Mouse (Mus musculus) midbrain, embryonic 10.5 days (tissue): ENCODE data around the gene Trappc3l. TPM values are rescaled to one million over a fixed set of nuclear protein-coding genes. Genes with fewer than 3 reads are reported as not detected.

ENCODE experiments used
- DNase-seq: peaks from one replicate; pipeline ENCODE4 v3.0.0-alpha.2; 2017; ENCODE audit warnings: low spot score
- H3K27ac ChIP-seq: fragments of 300-500 bp; sonication (generic); replicated peaks from 2 replicates; pipeline ENCODE4 v1.5.1; 2016; ENCODE audit warnings: mild to moderate bottlenecking
- H3K27me3 ChIP-seq: fragments of 300-500 bp; sonication (generic); 2 replicates; pipeline ENCODE4 v1.6.1; 2016; ENCODE audit warnings: low read depth, mild to moderate bottlenecking; ENCODE audit not compliant: poor library complexity, severe bottlenecking
- H3K36me3 ChIP-seq: fragments of 300-500 bp; sonication (generic); 2 replicates; pipeline ENCODE4 v1.6.1; 2016; ENCODE audit warnings: mild to moderate bottlenecking, moderate library complexity
- H3K4me1 ChIP-seq: fragments of 300-500 bp; sonication (generic); 2 replicates; pipeline ENCODE4 v1.6.1; 2016
- H3K4me3 ChIP-seq: fragments of 300-500 bp; sonication (generic); 2 replicates; pipeline ENCODE4 v1.5.1; 2016; ENCODE audit warnings: mild to moderate bottlenecking, moderate library complexity
- H3K9me3 ChIP-seq: fragments of 300-500 bp; sonication (generic); replicated peaks from 2 replicates; pipeline ENCODE4 v1.6.1; 2016; ENCODE audit warnings: mild to moderate bottlenecking
- WGBS: fragments of 180-500 bp; shearing (Covaris S2); methylation state at CpG from one replicate; pipeline ENCODE4 v1.1.7; 2016; 5-methylcytosine and 5-hydroxymethylcytosine counted together
- polyA plus RNA-seq: library from polyadenylated mRNA; unstranded; fragments of >200 nt; fragmentation: Nextera tagmentation; extraction: Ambion mirVana; gene quantifications from 2 replicates; pipeline ENCODE4 v1.2.1, GENCODE M21; 2016

The Trappc3l gene
- polyA plus RNA-seq, 1 experiment from 2014 or later = not detected

- Histone ChIP-seq H3K4me1 (no peaks in the 10 kb centered on the region), H3K27ac (no peak overlapping the region), H3K27me3 (no peaks in the 10 kb centered on the region), H3K9me3 (no peaks in the 10 kb centered on the region), H3K4me3 (no peak overlapping the region), H3K36me3 (no peaks in the 10 kb centered on the region)
- 85% methylated on average over 13 of the region's 13 CpGs for WGBS
- DNase-seq = no peak
Measured at GRCm38 (mm10) chr10:34110863-34111465, 73.6 kb downstream of the Trappc3l start.

GRCm38 (mm10) chr10:34111964-34112738 is 74.8 kb downstream of the Trappc3l start:
- Histone ChIP-seq H3K4me3 (no peak overlapping the region), H3K4me1 (no peaks in the 10 kb centered on the region), H3K9me3 (no peaks in the 10 kb centered on the region), H3K27ac (no peak overlapping the region), H3K36me3 (no peaks in the 10 kb centered on the region), H3K27me3 (no peaks in the 10 kb centered on the region)
- 77% methylated on average over 4 of the region's 4 CpGs for WGBS
- no peak for DNase-seq

GRCm38 (mm10) chr10:34117131-34117530 is 79.7 kb downstream of the Trappc3l start:
- H3K9me3 ChIP-seq = no peaks in the 10 kb centered on the region
- H3K27me3 ChIP-seq = no peaks in the 10 kb centered on the region
- no peak overlapping the region for H3K4me3 ChIP-seq
- 84% methylated on average over 3 of the region's 3 CpGs for WGBS
- H3K27ac ChIP-seq = no peak overlapping the region
- no peaks in the 10 kb centered on the region for H3K36me3 ChIP-seq
- H3K4me1 ChIP-seq = no peaks in the 10 kb centered on the region
- no peak for DNase-seq

GRCm38 (mm10) chr10:34117770-34118169 is 80.4 kb downstream of the Trappc3l start:
- H3K27me3 ChIP-seq = no peaks in the 10 kb centered on the region
- H3K36me3 ChIP-seq = no peaks in the 10 kb centered on the region
- no peaks in the 10 kb centered on the region for H3K9me3 ChIP-seq
- no peak overlapping the region for H3K27ac ChIP-seq
- H3K4me3 ChIP-seq = no peak overlapping the region
- no peaks in the 10 kb centered on the region for H3K4me1 ChIP-seq
- no peak for DNase-seq

- no peak for DNase-seq
- H3K4me3 ChIP-seq = no peak overlapping the region
- H3K4me1 ChIP-seq = no peaks in the 10 kb centered on the region
- 93% methylated on average over 2 of the region's 2 CpGs for WGBS
- no peaks in the 10 kb centered on the region for H3K27me3 ChIP-seq
- H3K27ac ChIP-seq = no peak overlapping the region
- H3K9me3 ChIP-seq = no peaks in the 10 kb centered on the region
- H3K36me3 ChIP-seq = no peaks in the 10 kb centered on the region
Measured at GRCm38 (mm10) chr10:34118421-34118820, 81.0 kb downstream of the Trappc3l start.

GRCm38 (mm10) chr10:34127392-34128378 is 90.3 kb downstream of the Trappc3l start, which contains the start of gene Calhm6:
Gene Calhm6 (minus strand): TSS chr10:34127984.
- Histone ChIP-seq H3K4me3 (peak within 1 kb of the TSS; percentile 59), H3K9me3 (peaks cover 3% of the 10 kb centered on the region; the same call in 1 of the 2 replicates), H3K36me3 (no peaks in the 10 kb centered on the region), H3K4me1 (peaks cover 12% of the 10 kb centered on the region), H3K27me3 (peaks cover 22% of the 10 kb centered on the region), H3K27ac (peak within 1 kb of the TSS; percentile 42; the same call in 1 of the 2 replicates)
- WGBS = 18% methylated on average over 44 of the region's 44 CpGs
- peak; percentile 31 for DNase-seq

- no peak overlapping the region for H3K27ac ChIP-seq
- 92% methylated on average over 6 of the region's 6 CpGs for WGBS
Measured at GRCm38 (mm10) chr10:34128391-34128790, 91.0 kb downstream of the Trappc3l start.

GRCm38 (mm10) chr10:34131356-34131755 is 94.0 kb downstream of the Trappc3l start:
- Histone ChIP-seq H3K9me3 (no peaks in the 10 kb centered on the region), H3K36me3 (no peaks in the 10 kb centered on the region), H3K27ac (no peak overlapping the region), H3K4me3 (no peak overlapping the region), H3K4me1 (peaks cover 15% of the 10 kb centered on the region), H3K27me3 (peaks cover 22% of the 10 kb centered on the region)
- DNase-seq = no peak
- 81% methylated on average over 2 of the region's 2 CpGs for WGBS

More at GRCm38 (mm10) chr10:34128391-34128790, 91.0 kb downstream of the Trappc3l start:
- no peaks in the 10 kb centered on the region for H3K36me3 ChIP-seq
- H3K27me3 ChIP-seq = peaks cover 22% of the 10 kb centered on the region
- H3K9me3 ChIP-seq = peaks cover 3% of the 10 kb centered on the region; the same call in 1 of the 2 replicates
- peaks cover 12% of the 10 kb centered on the region for H3K4me1 ChIP-seq
- DNase-seq = no peak
- H3K4me3 ChIP-seq = no peak overlapping the region

GRCm38 (mm10) chr10:34136432-34136831 is 99.0 kb downstream of the Trappc3l start:
- Histone ChIP-seq H3K4me3 (no peak overlapping the region), H3K36me3 (no peaks in the 10 kb centered on the region), H3K27ac (no peak overlapping the region), H3K9me3 (peaks cover under 1% of the 10 kb centered on the region; the same call in 1 of the 2 replicates), H3K4me1 (peaks cover 19% of the 10 kb centered on the region), H3K27me3 (no peaks in the 10 kb centered on the region)
- 21% methylated on average over 6 of the region's 6 CpGs for WGBS
- DNase-seq = peak; percentile 52

GRCm38 (mm10) chr10:34138027-34138426 is 100.6 kb downstream of the Trappc3l start:
- no peak for DNase-seq
- Histone ChIP-seq H3K36me3 (no peaks in the 10 kb centered on the region), H3K4me1 (peaks cover 19% of the 10 kb centered on the region), H3K9me3 (peaks cover 12% of the 10 kb centered on the region; the same call in 1 of the 2 replicates), H3K4me3 (no peak overlapping the region), H3K27me3 (no peaks in the 10 kb centered on the region), H3K27ac (no peak overlapping the region)
- WGBS = 74% methylated on average over 6 of the region's 6 CpGs

GRCm38 (mm10) chr10:34139768-34140167 is 102.4 kb downstream of the Trappc3l start:
- WGBS = 77% methylated on average over 4 of the region's 4 CpGs
- H3K4me3 ChIP-seq = no peak overlapping the region
- no peak for DNase-seq
- H3K9me3 ChIP-seq = peaks cover 17% of the 10 kb centered on the region; the same call in 1 of the 2 replicates
- H3K27ac ChIP-seq = no peak overlapping the region
- H3K27me3 ChIP-seq = no peaks in the 10 kb centered on the region
- H3K4me1 ChIP-seq = peaks cover 19% of the 10 kb centered on the region
- no peaks in the 10 kb centered on the region for H3K36me3 ChIP-seq

GRCm38 (mm10) chr10:34141693-34142092 is 104.3 kb downstream of the Trappc3l start:
- no peak overlapping the region for H3K27ac ChIP-seq
- no peak for DNase-seq
- WGBS = 88% methylated on average over 2 of the region's 2 CpGs
- no peaks in the 10 kb centered on the region for H3K27me3 ChIP-seq
- peaks cover 17% of the 10 kb centered on the region; the same call in 1 of the 2 replicates for H3K9me3 ChIP-seq
- H3K4me3 ChIP-seq = no peak overlapping the region
- no peaks in the 10 kb centered on the region for H3K36me3 ChIP-seq
- H3K4me1 ChIP-seq = peaks cover 12% of the 10 kb centered on the region
